Mouse (Mus musculus) liver, embryonic 15.5 days (tissue): ENCODE measurements at regions not wholly inside any gene's neighbourhood (a gene's known extent, or its start where the extent isn't known, plus 50 kb on each side); places are given as distances from the start of the nearest gene placed in this dataset.
"Not testable (repeated sequence)": the region's sequence is repeated elsewhere in the genome, so short reads cannot be mapped to it uniquely, and the experiment has no call there.

Source experiments
- ATAC-seq: fragments of 200-750 bp; cut with Nextera tagmentation; 2 replicates; pipeline ENCODE4 v1.8.0; 2017; ENCODE audit warnings: moderate number of reproducible peaks, mild to moderate bottlenecking, moderate library complexity; ENCODE audit not compliant: insufficient read depth
- H3K27ac ChIP-seq: fragments of 300-500 bp; sonication (generic); replicated peaks from 2 replicates; pipeline ENCODE4 v1.5.1; 2015; ENCODE audit warnings: mild to moderate bottlenecking, inconsistent platforms
- H3K27me3 ChIP-seq: fragments of 300-500 bp; sonication (generic); 2 replicates; pipeline ENCODE4 v1.6.1; 2015; ENCODE audit warnings: mild to moderate bottlenecking, inconsistent platforms
- H3K36me3 ChIP-seq: fragments of 300-500 bp; sonication (generic); replicated peaks from 2 replicates; pipeline ENCODE4 v1.6.1; 2015; ENCODE audit warnings: moderate library complexity, mild to moderate bottlenecking, inconsistent platforms
- H3K4me1 ChIP-seq: fragments of 300-500 bp; sonication (generic); replicated peaks from 2 replicates; pipeline ENCODE4 v1.6.1; 2015; ENCODE audit warnings: inconsistent platforms
- H3K4me2 ChIP-seq: fragments of 300-500 bp; sonication (generic); 2 replicates; pipeline ENCODE4 v1.6.1; 2015; ENCODE audit warnings: moderate library complexity, mild to moderate bottlenecking, inconsistent platforms
- H3K4me3 ChIP-seq: fragments of 300-500 bp; sonication (generic); replicated peaks from 2 replicates; pipeline ENCODE4 v1.5.1; 2015; ENCODE audit warnings: mild to moderate bottlenecking, inconsistent platforms
- H3K9ac ChIP-seq: fragments of 300-500 bp; sonication (generic); 2 replicates; pipeline ENCODE4 v1.6.1; 2015; ENCODE audit warnings: moderate library complexity, mild to moderate bottlenecking, inconsistent platforms
- H3K9me3 ChIP-seq: fragments of 300-500 bp; sonication (generic); replicated peaks from 2 replicates; pipeline ENCODE4 v1.6.1; 2016; ENCODE audit warnings: inconsistent platforms
- WGBS: fragments of 180-500 bp; shearing (Covaris S2); methylation state at CpG from one replicate; pipeline ENCODE4 v1.1.7; 2015; ENCODE audit warnings: mixed read lengths; ENCODE audit not compliant: insufficient replicate concordance; 5-methylcytosine and 5-hydroxymethylcytosine counted together

DNA sequence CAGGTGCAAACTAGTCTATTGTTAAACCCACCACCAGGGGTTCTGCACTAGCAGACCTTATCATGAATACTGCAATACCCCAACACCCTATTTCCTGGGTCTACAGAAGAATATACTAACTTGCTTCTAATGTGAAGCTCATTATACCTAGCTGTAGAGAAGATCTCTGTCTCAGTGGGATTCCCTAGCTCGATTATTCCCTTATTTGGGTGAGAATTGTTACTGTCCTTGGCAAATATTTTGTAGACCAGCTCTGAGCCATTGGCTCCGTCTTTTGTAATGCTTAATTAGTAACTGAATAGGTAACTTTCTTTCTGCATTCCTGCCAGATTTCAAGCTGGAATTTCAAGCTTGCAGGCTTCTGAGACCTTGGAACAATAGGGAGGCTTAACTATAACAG, 590.8 kb upstream of the Adcyap1 start:
- not testable (repeated sequence) for H3K27me3 ChIP-seq, H3K4me3 ChIP-seq, ATAC-seq, H3K4me1 ChIP-seq, H3K4me2 ChIP-seq, H3K9ac ChIP-seq, H3K9me3 ChIP-seq, H3K36me3 ChIP-seq, H3K27ac ChIP-seq
- WGBS, result 30% methylated on average over 2 of the region's 2 CpGs

DNA sequence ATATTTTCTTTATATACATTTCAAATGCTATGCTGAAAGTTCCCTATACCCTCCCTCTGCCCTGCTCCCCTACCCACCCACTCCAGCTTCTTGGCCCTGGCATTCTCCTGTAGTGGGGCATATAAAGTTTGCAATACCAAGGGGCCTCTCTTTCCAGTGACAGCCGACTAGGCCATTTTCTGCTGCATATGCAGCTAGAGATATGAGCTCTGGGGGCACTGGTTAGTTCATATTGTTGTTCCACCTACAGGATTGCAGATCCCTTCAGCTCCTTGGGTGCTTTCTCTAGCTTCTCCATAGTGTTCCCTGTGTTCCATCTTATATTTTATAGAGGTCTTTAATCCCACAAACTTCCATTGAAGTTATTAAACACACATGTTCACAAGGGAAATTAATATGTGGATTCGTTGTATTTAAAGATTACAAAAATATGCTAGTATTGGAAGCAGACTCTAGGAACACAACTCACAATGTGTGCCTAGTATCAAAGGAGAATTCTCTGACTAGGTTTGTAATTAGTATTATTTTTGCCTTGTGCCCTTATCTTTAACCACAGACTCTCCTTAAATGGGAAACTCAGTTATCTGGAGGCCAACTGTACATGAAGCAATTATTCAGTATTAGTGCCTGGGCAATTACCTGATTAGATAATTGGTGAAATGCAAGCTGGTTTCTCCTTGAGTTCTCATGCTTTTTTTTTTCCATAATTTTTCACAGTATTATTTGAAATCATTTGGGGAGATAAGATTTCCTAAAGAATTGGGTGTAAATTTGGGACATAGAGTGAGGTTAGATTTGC, 569.8 kb upstream of the Adcyap1 start:
- H3K27me3 ChIP-seq, result no peaks in the 10 kb centered on the region
- H3K9ac ChIP-seq, result no peak overlapping the region
- ATAC-seq, result peak; percentile 77
- 53% methylated on average over 2 of the region's 2 CpGs for WGBS
- H3K4me1 ChIP-seq, result no peaks in the 10 kb centered on the region
- H3K9me3 ChIP-seq, result no peaks in the 10 kb centered on the region
- no peaks in the 10 kb centered on the region for H3K36me3 ChIP-seq
- no peak overlapping the region for H3K27ac ChIP-seq
- H3K4me3 ChIP-seq, result no peak overlapping the region
- H3K4me2 ChIP-seq, result no peak overlapping the region

DNA sequence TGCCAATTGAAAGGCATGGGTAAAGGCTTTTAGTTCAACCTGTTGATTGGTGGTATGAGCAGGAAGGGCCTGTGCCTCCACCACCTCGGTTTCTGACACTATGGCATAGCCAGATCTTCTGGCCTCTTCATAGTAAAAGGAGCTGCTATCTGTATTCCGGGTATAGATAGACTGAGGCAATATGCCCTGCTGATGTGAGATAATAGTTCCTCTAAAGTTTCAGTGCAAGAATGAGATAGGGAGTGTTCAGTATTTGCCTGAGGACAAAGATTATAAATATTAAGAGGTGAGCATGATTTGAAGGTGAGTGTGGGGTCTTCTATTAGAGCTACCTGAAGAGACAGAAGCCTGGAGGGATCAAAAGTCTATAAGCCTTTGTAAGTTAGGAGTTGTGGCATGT, 547.6 kb upstream of the Adcyap1 start:
- Histone ChIP-seq H3K4me3 (no peak overlapping the region), H3K4me1 (no peaks in the 10 kb centered on the region), H3K4me2 (no peak overlapping the region), H3K9me3 (no peaks in the 10 kb centered on the region), H3K9ac (no peak overlapping the region), H3K27ac (no peak overlapping the region), H3K27me3 (no peaks in the 10 kb centered on the region), H3K36me3 (no peaks in the 10 kb centered on the region)
- no peak for ATAC-seq
- 54% methylated on average over 2 of the region's 2 CpGs for WGBS
